Mouse (Mus musculus) intestine, postnatal 0 days (tissue): ENCODE measurements around the gene Cdkal1. TPM values are rescaled to one million over a fixed set of nuclear protein-coding genes. Genes with fewer than 3 reads are reported as not detected.

ENCODE experiments used
- ATAC-seq: fragments of 200-750 bp; cut with Nextera tagmentation; 2 replicates; pipeline ENCODE4 v1.8.0; 2017; ENCODE audit warnings: mild to moderate bottlenecking, moderate TSS enrichment, moderate library complexity
- H3K27ac ChIP-seq: fragments of 300-500 bp; sonication (generic); 2 replicates; pipeline ENCODE4 v1.5.1; 2014; ENCODE audit warnings: mild to moderate bottlenecking, low read depth, low read length, moderate library complexity
- H3K27me3 ChIP-seq: fragments of 300-500 bp; sonication (generic); replicated peaks from 2 replicates; pipeline ENCODE4 v1.6.1; 2014; ENCODE audit warnings: low read length, mixed read lengths; ENCODE audit not compliant: control insufficient read depth, insufficient read depth
- H3K36me3 ChIP-seq: fragments of 300-500 bp; sonication (generic); 2 replicates; pipeline ENCODE4 v1.6.1; 2014; ENCODE audit warnings: mild to moderate bottlenecking, moderate library complexity; ENCODE audit not compliant: control insufficient read depth, insufficient read depth
- H3K4me1 ChIP-seq: fragments of 300-500 bp; sonication (generic); replicated peaks from 2 replicates; pipeline ENCODE4 v1.6.1; 2014; ENCODE audit warnings: antibody characterized with exemption, low read length, mixed read lengths; ENCODE audit not compliant: control insufficient read depth, insufficient read depth
- H3K4me2 ChIP-seq: fragments of 300-500 bp; sonication (generic); replicated peaks from 2 replicates; pipeline ENCODE4 v1.6.1; 2014; ENCODE audit warnings: low read depth, mild to moderate bottlenecking, moderate library complexity
- H3K4me3 ChIP-seq: fragments of 300-500 bp; sonication (generic); 2 replicates; pipeline ENCODE4 v1.5.1; 2014; ENCODE audit warnings: low read depth, low read length
- H3K9ac ChIP-seq: fragments of 300-500 bp; sonication (generic); 2 replicates; pipeline ENCODE4 v1.6.1; 2014; ENCODE audit warnings: mild to moderate bottlenecking, low read depth, low read length
- H3K9me3 ChIP-seq: fragments of 300-500 bp; sonication (generic); 2 replicates; pipeline ENCODE4 v1.6.1; 2016; ENCODE audit warnings: mixed run types; ENCODE audit not compliant: control insufficient read depth
- CTCF ChIP-seq: sonication (generic); IDR thresholded peaks from 2 replicates; pipeline ENCODE4 v1.5.1; 2016; ENCODE audit warnings: low read depth, mild to moderate bottlenecking, control low read depth, antibody characterized with exemption, moderate library complexity
- WGBS: fragments of 180-500 bp; shearing (Covaris S2); extraction: QIAGEN DNeasy Blood & Tissue Kit; methylation state at CpG from one replicate; pipeline ENCODE4 v1.1.7; 2014; 5-methylcytosine and 5-hydroxymethylcytosine counted together
- polyA plus RNA-seq: library from polyadenylated mRNA; unstranded; fragments of >200 nt; fragmentation: Nextera tagmentation; extraction: Ambion mirVana; gene quantifications from 2 replicates; pipeline ENCODE4 v1.2.1, GENCODE M21; 2015

Gene Cdkal1
- polyA plus RNA-seq, 1 experiment from 2014 or later, result 13.5 TPM

DNA sequence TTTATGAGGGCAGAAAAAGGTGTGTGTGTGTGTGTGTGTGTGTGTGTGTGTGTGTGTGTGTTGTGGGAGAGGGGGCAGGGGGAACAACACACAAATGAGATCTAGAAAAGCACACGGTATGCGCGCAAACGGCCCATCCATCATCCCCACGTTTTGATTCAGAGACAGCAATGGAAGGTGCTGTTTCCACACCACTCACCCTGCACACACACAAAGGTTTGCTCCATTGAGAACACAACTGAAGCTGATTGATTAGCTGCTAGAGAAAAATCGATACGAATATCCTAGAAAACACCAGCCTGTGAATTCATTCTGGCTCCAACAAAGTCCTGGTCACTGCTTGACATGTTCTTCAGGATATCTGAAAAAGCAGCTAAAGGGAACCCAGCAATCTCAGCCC lies 233.6 kb downstream of the Cdkal1 start:
- no peak for TF ChIP-seq CTCF
- 74% methylated on average over 7 of the region's 7 CpGs for WGBS
- Histone ChIP-seq H3K9ac (no peak overlapping the region), H3K4me2 (no peak overlapping the region), H3K4me1 (no peaks in the 10 kb centered on the region), H3K9me3 (no peaks in the 10 kb centered on the region), H3K27ac (no peak overlapping the region), H3K27me3 (no peaks in the 10 kb centered on the region), H3K4me3 (no peak overlapping the region), H3K36me3 (no peaks in the 10 kb centered on the region)
- ATAC-seq, result no peak

DNA sequence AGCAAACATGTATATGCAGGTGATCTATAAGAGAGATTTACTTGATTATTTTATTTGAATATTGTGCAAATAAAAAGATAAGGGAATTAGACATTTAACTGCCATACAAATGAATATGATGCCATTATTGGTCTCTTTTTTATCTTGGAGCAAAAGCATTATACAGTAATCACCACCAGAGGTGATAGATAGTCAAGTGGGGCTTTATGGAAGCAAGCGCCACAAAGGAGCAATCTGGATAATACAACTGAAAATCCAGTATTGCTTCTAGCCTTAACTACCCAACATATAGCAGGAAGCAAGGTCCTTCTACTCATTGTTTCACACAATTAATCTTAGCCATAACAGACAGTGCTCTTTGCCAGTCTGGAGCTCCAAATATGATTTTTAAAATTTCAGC lies 234.1 kb downstream of the Cdkal1 start:
- Histone ChIP-seq H3K4me1 (no peaks in the 10 kb centered on the region), H3K27me3 (no peaks in the 10 kb centered on the region), H3K4me3 (no peak overlapping the region), H3K36me3 (no peaks in the 10 kb centered on the region), H3K9ac (no peak overlapping the region), H3K9me3 (no peaks in the 10 kb centered on the region), H3K27ac (no peak overlapping the region), H3K4me2 (no peak overlapping the region)
- WGBS, result 77% methylated on average over 1 of the region's 1 CpGs
- no peak for ATAC-seq
- TF ChIP-seq CTCF, result no peak

DNA sequence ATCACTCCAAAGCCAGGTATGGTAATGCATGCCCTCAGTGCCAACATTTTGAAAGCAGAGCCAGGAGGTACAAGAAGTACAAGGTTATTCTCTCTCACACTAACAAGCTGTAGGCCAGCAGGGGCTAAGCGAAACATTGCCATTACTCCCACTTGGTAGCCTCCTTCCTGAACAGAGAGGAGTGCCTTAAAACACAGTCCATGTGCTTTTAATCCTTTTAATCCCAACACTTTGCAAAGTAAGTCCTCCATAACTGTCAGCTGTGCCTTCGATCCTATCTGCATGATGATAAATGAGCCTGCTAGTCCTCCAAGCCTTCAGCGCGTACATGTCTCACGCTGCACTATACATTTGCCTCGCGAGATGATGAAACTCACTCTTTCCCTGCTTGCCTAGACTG lies 234.6 kb downstream of the Cdkal1 start:
- Histone ChIP-seq H3K9me3 (no peaks in the 10 kb centered on the region), H3K27me3 (no peaks in the 10 kb centered on the region), H3K9ac (no peak overlapping the region), H3K27ac (no peak overlapping the region), H3K4me3 (no peak overlapping the region), H3K36me3 (no peaks in the 10 kb centered on the region), H3K4me1 (no peaks in the 10 kb centered on the region), H3K4me2 (no peak overlapping the region)
- ATAC-seq, result no peak
- 72% methylated on average over 7 of the region's 7 CpGs for WGBS
- no peak for TF ChIP-seq CTCF

DNA sequence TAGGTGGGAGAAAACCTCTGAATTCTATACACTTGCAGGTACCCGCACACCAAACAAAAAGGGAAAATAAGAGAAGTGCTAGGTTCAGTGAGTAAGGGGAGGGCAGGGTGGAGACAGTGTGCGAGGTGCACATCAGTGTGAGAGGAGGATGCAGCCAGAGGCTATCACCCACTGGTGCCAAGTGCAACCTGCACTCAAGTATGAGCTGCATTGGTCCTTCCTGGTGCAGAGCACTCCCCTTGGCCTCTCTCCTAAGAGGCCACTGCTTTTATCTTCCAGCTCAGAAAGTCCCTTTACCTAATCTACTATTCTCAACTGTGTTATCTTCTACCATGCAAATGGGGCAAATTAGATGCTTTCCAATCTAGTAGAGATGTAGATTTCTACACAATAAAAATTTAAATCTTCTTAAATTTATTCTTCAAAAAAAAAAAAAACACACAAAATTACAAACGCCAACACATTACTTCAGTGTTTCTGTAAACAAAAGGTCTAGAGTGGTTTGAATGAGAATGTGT lies 238.8 kb downstream of the Cdkal1 start:
- ATAC-seq, result no peak
- TF ChIP-seq CTCF, result no peak
- H3K9me3 ChIP-seq, result no peaks in the 10 kb centered on the region
- H3K36me3 ChIP-seq, result no peaks in the 10 kb centered on the region
- no peak overlapping the region for H3K9ac ChIP-seq
- no peaks in the 10 kb centered on the region for H3K27me3 ChIP-seq
- no peak overlapping the region for H3K4me2 ChIP-seq
- H3K4me3 ChIP-seq, result no peak overlapping the region
- H3K4me1 ChIP-seq, result no peaks in the 10 kb centered on the region
- H3K27ac ChIP-seq, result no peak overlapping the region
- WGBS, result 90% methylated on average over 3 of the region's 3 CpGs

DNA sequence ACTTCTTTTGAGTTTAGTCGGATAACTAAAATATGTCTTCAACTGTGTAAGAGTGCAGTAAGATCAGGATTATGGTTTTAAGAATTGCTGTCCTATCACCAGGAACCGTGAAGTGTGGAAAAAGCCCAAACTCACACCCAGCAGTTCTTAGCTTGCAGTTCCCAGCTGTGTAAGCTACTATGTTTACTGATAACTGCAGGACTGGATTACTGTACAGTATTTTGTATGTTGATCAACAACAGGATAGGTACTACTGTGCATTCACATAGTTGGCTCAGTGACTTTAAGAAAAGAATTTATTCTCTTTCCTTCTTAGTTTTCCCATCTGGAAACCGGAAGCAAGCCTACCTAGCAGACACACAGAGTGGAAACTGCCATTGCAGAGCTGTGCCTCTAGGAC lies 239.5 kb downstream of the Cdkal1 start:
- TF ChIP-seq CTCF, result no peak
- Histone ChIP-seq H3K27ac (no peak overlapping the region), H3K9ac (no peak overlapping the region), H3K4me1 (no peaks in the 10 kb centered on the region), H3K27me3 (no peaks in the 10 kb centered on the region), H3K4me2 (no peak overlapping the region), H3K9me3 (no peaks in the 10 kb centered on the region), H3K36me3 (no peaks in the 10 kb centered on the region), H3K4me3 (no peak overlapping the region)
- ATAC-seq, result no peak
- WGBS, result 83% methylated on average over 3 of the region's 3 CpGs

DNA sequence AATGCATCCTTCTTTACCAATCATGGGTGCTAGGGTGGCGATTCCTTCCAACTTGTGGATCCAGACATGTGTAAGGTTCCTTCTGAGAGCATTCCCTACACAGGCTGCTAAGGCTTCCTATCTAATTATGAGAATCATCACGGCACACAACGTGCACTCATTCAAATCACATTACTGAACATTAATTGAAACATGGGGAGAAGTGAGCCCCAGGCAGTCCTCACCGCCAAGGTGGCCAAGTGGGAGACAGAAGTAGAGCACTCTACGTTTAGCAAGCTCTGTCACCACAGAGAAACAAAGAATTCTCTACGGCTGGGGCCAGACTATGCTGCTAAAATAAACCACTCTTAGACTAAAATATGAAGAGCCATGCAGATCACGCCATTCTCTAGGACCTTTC lies 240.4 kb downstream of the Cdkal1 start:
- no peaks in the 10 kb centered on the region for H3K9me3 ChIP-seq
- WGBS, result 85% methylated on average over 7 of the region's 7 CpGs
- H3K4me2 ChIP-seq, result no peak overlapping the region
- no peaks in the 10 kb centered on the region for H3K27me3 ChIP-seq
- no peaks in the 10 kb centered on the region for H3K4me1 ChIP-seq
- no peak overlapping the region for H3K4me3 ChIP-seq
- H3K36me3 ChIP-seq, result no peaks in the 10 kb centered on the region
- no peak overlapping the region for H3K9ac ChIP-seq
- no peak for TF ChIP-seq CTCF
- no peak overlapping the region for H3K27ac ChIP-seq
- no peak for ATAC-seq
